Mouse (Mus musculus) testis, adult 2 months (tissue): ENCODE measurements around the gene Il17rd.

Source experiments
- CTCF ChIP-seq: fragments of 200-500 bp; IDR thresholded peaks from 2 replicates; pipeline ENCODE4 v1.5.1; 2012; ENCODE audit warnings: low read depth, mild to moderate bottlenecking, inconsistent platforms, low read length, moderate library complexity; ENCODE audit not compliant: control insufficient read depth, insufficient read depth, insufficient replicate concordance
- POLR2A ChIP-seq: fragments of 200-500 bp; IDR thresholded peaks from 2 replicates; pipeline ENCODE4 v1.6.1; 2012; ENCODE audit warnings: low read depth, mild to moderate bottlenecking, inconsistent platforms, low read length, moderate library complexity; ENCODE audit not compliant: control insufficient read depth

DNA sequence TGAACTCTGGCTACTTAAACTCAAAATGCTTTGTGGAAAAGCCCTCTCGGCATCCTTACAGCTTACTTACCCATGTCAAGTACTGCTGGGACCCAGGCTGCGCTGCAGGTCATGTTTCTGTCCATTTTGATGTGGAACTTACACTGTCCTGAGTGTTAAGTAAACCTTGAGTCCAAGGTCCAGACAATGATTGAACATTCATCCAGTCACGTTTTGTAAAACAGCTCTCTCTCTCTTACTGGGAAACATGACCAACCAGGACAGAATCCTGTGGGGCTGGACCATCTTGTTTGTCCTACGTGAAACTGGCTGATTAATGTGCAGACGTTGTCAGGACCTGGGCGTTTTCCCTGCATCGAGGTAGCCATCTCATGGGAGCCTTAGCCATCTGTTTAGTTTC is 63.0 kb downstream of the Il17rd start:
- no peak for TF ChIP-seq POLR2A
- no peak for TF ChIP-seq CTCF
